Comparison of ENCODE assay signal across 22 mouse cellular contexts in the genomic region with DNA sequence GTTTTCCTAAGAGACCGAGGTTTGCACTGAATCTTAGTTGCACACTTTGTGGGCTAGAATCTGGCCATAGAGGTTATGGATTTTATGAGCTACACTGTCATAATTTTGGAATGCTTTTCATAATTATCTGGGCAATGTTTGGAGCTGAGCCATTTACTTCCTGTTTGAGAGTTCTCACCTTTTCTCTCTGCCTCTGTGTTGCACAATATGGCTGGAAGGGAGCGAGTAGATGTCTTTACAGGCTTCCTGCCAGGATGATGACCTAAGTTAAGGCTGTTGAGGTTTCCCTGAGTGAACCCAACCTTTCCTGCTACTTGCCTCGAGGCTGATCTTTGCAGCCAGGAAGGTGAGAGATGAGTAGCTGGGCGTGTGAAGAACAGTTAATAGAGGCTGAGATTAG.
A peak's percentile ranks its signal among the peaks of the same experiment; 100 is the strongest.
DNase-seq lines count a peak whose midpoint lies in the region; ATAC-seq and TF ChIP-seq lines count a peak whose summit lies in the region.
"Had no signal": no experiment of that assay in that cellular context is flagged by ENCODE, and none has a peak within 500 bp of the region (broad histone marks: within the 10 kb centered on the region; RNA-seq: fewer than 3 reads in every experiment).

No protein-coding gene starts in this region.

- H3K27ac ChIP-seq in thymus, adult 2 months (ENCODE audit: control insufficient read depth, insufficient read depth, low read length), result no peak overlapping the region
- H3K27ac ChIP-seq: embryonic facial prominence, embryonic 13.5 days; forebrain, embryonic 10.5 days; gastrocnemius, adult 2 months; heart, embryonic 10.5 days; heart, embryonic 15.5 days; hindbrain, embryonic 14.5 days; intestine, embryonic 15.5 days had no signal

- in situ Hi-C loops in Patski (cut with MboI; ENCODE audit: low pct_unique_long_range_greater_than_20kb), result loop anchor here (5.0 kb wide), 1 partner anchor 158 kb away; no protein-coding TSS in a partner anchor

- CTCF ChIA-PET in Patski (lab: Charles Lee), result interaction anchor here (0.8 to 1.1 kb wide), 2 partner anchors 25 to 52 kb away, joined by 3 read pairs; no protein-coding TSS in a partner anchor

- H3K27me3 ChIP-seq in C2C12 (ENCODE audit: control insufficient read depth, insufficient read depth, insufficient read length) (no peaks in the 10 kb centered on the region), Patski (no peaks in the 10 kb centered on the region)
- no peaks in the 10 kb centered on the region for H3K27me3 ChIP-seq in thymus, adult 2 months (ENCODE audit: control insufficient read depth, insufficient read depth, low read length)
- H3K27me3 ChIP-seq: CH12.LX; embryonic facial prominence, embryonic 13.5 days; heart, embryonic 15.5 days; intestine, embryonic 15.5 days had no signal

- intact Hi-C loops in left cerebral cortex, postnatal 25 days (cut with DNase I), result no loop called here

- 44% methylated on average over 4 of the region's 4 CpGs for WGBS in lung, adult 2 months
- WGBS in thymus, adult 2 months, result 71% methylated on average over 4 of the region's 4 CpGs

- no peak for TF ChIP-seq POLR2A in lung, adult 2 months (IDR thresholded peaks at IDR 0.05; ENCODE audit: borderline replicate concordance, extremely low read depth, low read depth, low read length)
- TF ChIP-seq POLR2A in thymus, adult 2 months (IDR thresholded peaks at IDR 0.05; ENCODE audit: control insufficient read depth, extremely low read depth, insufficient read depth, low read length, poor library complexity), result no peak

- ATAC-seq in Patski, result peak; percentile 16
- ATAC-seq: forebrain, embryonic 14.5 days; intestine, embryonic 15.5 days had no signal

- no peaks in the 10 kb centered on the region for H3K79me3 ChIP-seq in C2C12 (ENCODE audit: low read depth)

- H3K36me3 ChIP-seq in C2C12 (ENCODE audit: control insufficient read depth, insufficient read depth), result no peaks in the 10 kb centered on the region
- H3K36me3 ChIP-seq in thymus, adult 2 months (ENCODE audit: control insufficient read depth, insufficient read depth, low read length), result no peaks in the 10 kb centered on the region
- H3K36me3 ChIP-seq: embryonic facial prominence, embryonic 13.5 days; forebrain, embryonic 10.5 days; heart, embryonic 10.5 days; heart, embryonic 15.5 days; intestine, embryonic 15.5 days had no signal

- no peak overlapping the region for H3K4me3 ChIP-seq in lung, adult 2 months (replicated peaks; ENCODE audit: extremely low read depth, low read depth, low read length)
- no peak overlapping the region for H3K4me3 ChIP-seq in C2C12 (ENCODE audit: insufficient read depth, poor library complexity, severe bottlenecking)
- no peak overlapping the region for H3K4me3 ChIP-seq in thymus, adult 2 months (ENCODE audit: control insufficient read depth, insufficient read depth, low read length)
- H3K4me3 ChIP-seq: embryonic facial prominence, embryonic 13.5 days; forebrain, embryonic 10.5 days; gastrocnemius, adult 2 months; heart, embryonic 10.5 days; heart, embryonic 15.5 days; intestine, embryonic 15.5 days had no signal

- no peak for TF ChIP-seq CTCF in lung, adult 2 months (IDR thresholded peaks at IDR 0.05; ENCODE audit: insufficient read depth, low read length)
- TF ChIP-seq CTCF in C2C12 (IDR thresholded peaks at IDR 0.05; ENCODE audit: control insufficient read depth, insufficient read depth, insufficient read length) (no peak), Patski (IDR thresholded peaks at IDR 0.05) (no peak)
- TF ChIP-seq CTCF in thymus, adult 2 months (IDR thresholded peaks at IDR 0.05; ENCODE audit: borderline replicate concordance, control insufficient read depth, extremely low read depth, insufficient read depth, low read length, poor library complexity), result no peak

- POLR2A ChIA-PET in Patski (lab: Charles Lee), result interaction anchor here (0.6 to 1.3 kb wide), 3 partner anchors 9 to 182 kb away, joined by 3 to 4 read pairs (median 3); no protein-coding TSS in a partner anchor

- no peak overlapping the region for H3ac ChIP-seq in C2C12 (ENCODE audit: control insufficient read depth, insufficient read length, low read depth)

- peak; percentile 10 for DNase-seq in lung, postnatal 25 days (ENCODE audit: low spot score)
- DNase-seq in lung, adult 2 months, result no peak
- peak; percentile 81 for DNase-seq in Patski (ENCODE audit: low read depth, low spot score)
- no peak for DNase-seq in thymus, adult 2 months
- no peak for DNase-seq in left cerebral cortex, postnatal 25 days (ENCODE audit: low spot score in 2 of 2)
- DNase-seq: adrenal gland, postnatal 10 days; cerebellum, adult 11 months; cerebellum, adult 9-10 months; cerebellum, postnatal 36 days; gastrocnemius, adult 2 months; gastrocnemius, postnatal 25 days; heart, adult 18-20 months; heart, postnatal 14 days had no signal

- peaks cover 3% of the 10 kb centered on the region for H3K4me1 ChIP-seq in lung, adult 2 months (ENCODE audit: control insufficient read depth, insufficient read depth, low read length)
- H3K4me1 ChIP-seq in thymus, adult 2 months (replicated peaks; ENCODE audit: control insufficient read depth, insufficient read depth, low read length), result no peaks in the 10 kb centered on the region
- H3K4me1 ChIP-seq: forebrain, embryonic 10.5 days; intestine, embryonic 15.5 days had no signal

- no peaks in the 10 kb centered on the region for H3K79me2 ChIP-seq in C2C12 (ENCODE audit: control insufficient read depth, insufficient read depth)

TF ChIP-seq in C2C12, 6 proteins besides CTCF, POLR2A, EP300 and RAD21:
- TF ChIP-seq CEBPB (IDR thresholded peaks at IDR 0.05; ENCODE audit: low read depth) (peak; percentile 75), MAX (IDR thresholded peaks at IDR 0.05) (no peak), USF1 (IDR thresholded peaks at IDR 0.05; ENCODE audit: low read depth) (no peak), MYOD1 (IDR thresholded peaks at IDR 0.05; ENCODE audit: control insufficient read depth, insufficient read length, low read depth) (no peak), MYOG (IDR thresholded peaks at IDR 0.05; ENCODE audit: control insufficient read depth, extremely low read depth, insufficient read length) (no peak)

Comparison
In these comparisons a context has a peak if more than half of its experiments do, and no peak if none do; other contexts are left out.
1. DNase-seq: peak in lung, postnatal 25 days (single experiment) and Patski (single experiment); none in lung, adult 2 months (single experiment), thymus, adult 2 months (single experiment) and left cerebral cortex, postnatal 25 days (0 of 2).